Mouse (Mus musculus) embryonic fibroblast, embryonic 13.5 days (primary cell): ENCODE results near the gene Napsa.

ENCODE experiments used
- CTCF ChIP-seq: IDR thresholded peaks from 2 replicates; pipeline ENCODE4 v1.5.1; 2011; ENCODE audit warnings: mild to moderate bottlenecking, control low read depth, low read length, moderate library complexity, borderline replicate concordance; ENCODE audit not compliant: insufficient read depth
- POLR2A ChIP-seq: IDR thresholded peaks from 2 replicates; pipeline ENCODE4 v1.6.1; 2011; ENCODE audit warnings: low read depth, mild to moderate bottlenecking, control low read depth, low read length, moderate library complexity

DNA sequence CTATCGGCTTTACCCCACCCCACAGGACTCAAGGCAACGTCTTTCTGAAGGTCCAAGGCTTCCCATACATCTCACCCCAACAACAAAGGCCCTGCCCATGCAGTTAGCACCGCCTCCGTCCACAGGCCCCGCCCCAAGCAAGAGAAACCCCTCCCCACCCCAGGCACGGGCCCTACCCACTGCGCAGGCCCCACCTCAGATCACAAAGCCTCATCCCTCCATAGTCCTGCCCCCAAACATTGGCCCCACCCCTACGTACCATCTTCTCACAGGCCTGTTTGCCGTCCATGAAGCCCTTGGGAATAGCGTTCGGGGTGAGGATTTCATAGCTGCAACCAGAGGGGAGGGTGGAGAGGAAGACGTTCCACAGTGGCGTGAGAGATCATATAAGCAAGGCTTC is 60.5 kb downstream of the Napsa start:
- no peak for TF ChIP-seq CTCF
- TF ChIP-seq POLR2A: no peak
